Mouse (Mus musculus): ENCODE results near the gene Ascl5. TPM values are rescaled to one million over a fixed set of nuclear protein-coding genes. Genes with fewer than 3 reads are reported as not detected.

Ascl5 gene
- polyA plus RNA-seq, 1 experiment from 2014 or later = not detected

GRCm38 (mm10) chr1:136066621-136067020, 16.0 kb downstream of the Ascl5 start:
- WGBS (ENCODE audit: missing documents) = 27% methylated on average over 1 of the region's 1 CpGs
- Histone ChIP-seq H3K4me3 (ENCODE audit: inconsistent target) (no peak overlapping the region), H3K79me2 (ENCODE audit: inconsistent target) (no peaks in the 10 kb centered on the region), H3K27ac (no peak overlapping the region), H3K36me3 (ENCODE audit: inconsistent target) (no peaks in the 10 kb centered on the region)

- H3K4me3 ChIP-seq (ENCODE audit: inconsistent target) = no peak overlapping the region
- H3K79me2 ChIP-seq (ENCODE audit: inconsistent target) = no peaks in the 10 kb centered on the region
- 66% methylated on average over 3 of the region's 3 CpGs for WGBS (ENCODE audit: missing documents)
- no peaks in the 10 kb centered on the region for H3K36me3 ChIP-seq (ENCODE audit: inconsistent target)
- no peak overlapping the region for H3K27ac ChIP-seq
Measured at GRCm38 (mm10) chr1:136067579-136067978, 17.0 kb downstream of the Ascl5 start.

- Histone ChIP-seq H3K27ac (no peak overlapping the region), H3K79me2 (ENCODE audit: inconsistent target) (no peaks in the 10 kb centered on the region)
- WGBS (ENCODE audit: missing documents) = 0% methylated on average over 3 of the region's 3 CpGs
Measured at GRCm38 (mm10) chr1:136076086-136076485, 25.5 kb downstream of the Ascl5 start.

GRCm38 (mm10) chr1:136077656-136078055, 27.1 kb downstream of the Ascl5 start:
- WGBS (ENCODE audit: missing documents) = 57% methylated on average over 4 of the region's 4 CpGs
- H3K36me3 ChIP-seq (ENCODE audit: inconsistent target) = no peaks in the 10 kb centered on the region
- no peaks in the 10 kb centered on the region for H3K79me2 ChIP-seq (ENCODE audit: inconsistent target)
- H3K27ac ChIP-seq = no peak overlapping the region
- no peak overlapping the region for H3K4me3 ChIP-seq (ENCODE audit: inconsistent target)

More at GRCm38 (mm10) chr1:136076086-136076485, 25.5 kb downstream of the Ascl5 start:
- no peak overlapping the region for H3K4me3 ChIP-seq (ENCODE audit: inconsistent target)
- no peaks in the 10 kb centered on the region for H3K36me3 ChIP-seq (ENCODE audit: inconsistent target)

- no peak overlapping the region for H3K27ac ChIP-seq
- H3K4me3 ChIP-seq (ENCODE audit: inconsistent target) = no peak overlapping the region
- H3K36me3 ChIP-seq (ENCODE audit: inconsistent target) = no peaks in the 10 kb centered on the region
- H3K79me2 ChIP-seq (ENCODE audit: inconsistent target) = no peaks in the 10 kb centered on the region
- 100% methylated on average over 1 of the region's 1 CpGs for WGBS (ENCODE audit: missing documents)
Measured at GRCm38 (mm10) chr1:136081161-136081560, 30.6 kb downstream of the Ascl5 start.

- H3K27ac ChIP-seq = no peak overlapping the region
- H3K36me3 ChIP-seq (ENCODE audit: inconsistent target) = no peaks in the 10 kb centered on the region
- WGBS (ENCODE audit: missing documents) = 91% methylated on average over 3 of the region's 3 CpGs
- no peaks in the 10 kb centered on the region for H3K79me2 ChIP-seq (ENCODE audit: inconsistent target)
- no peak overlapping the region for H3K4me3 ChIP-seq (ENCODE audit: inconsistent target)
Measured at GRCm38 (mm10) chr1:136085988-136086685, 35.5 kb downstream of the Ascl5 start.

- Histone ChIP-seq H3K27ac (no peak overlapping the region), H3K4me3 (ENCODE audit: inconsistent target) (no peak overlapping the region), H3K79me2 (ENCODE audit: inconsistent target) (no peaks in the 10 kb centered on the region), H3K36me3 (ENCODE audit: inconsistent target) (no peaks in the 10 kb centered on the region)
- 80% methylated on average over 9 of the region's 9 CpGs for WGBS (ENCODE audit: missing documents)
Measured at GRCm38 (mm10) chr1:136089368-136090165, 39.0 kb downstream of the Ascl5 start.

GRCm38 (mm10) chr1:136093726-136094125, 43.1 kb downstream of the Ascl5 start:
- H3K36me3 ChIP-seq (ENCODE audit: inconsistent target) = no peaks in the 10 kb centered on the region
- H3K4me3 ChIP-seq (ENCODE audit: inconsistent target) = no peak overlapping the region
- no peaks in the 10 kb centered on the region for H3K79me2 ChIP-seq (ENCODE audit: inconsistent target)
- WGBS (ENCODE audit: missing documents) = 88% methylated on average over 3 of the region's 3 CpGs
- H3K27ac ChIP-seq = no peak overlapping the region

GRCm38 (mm10) chr1:136094807-136095206, 44.2 kb downstream of the Ascl5 start:
- no peak overlapping the region for H3K27ac ChIP-seq
- H3K4me3 ChIP-seq (ENCODE audit: inconsistent target) = no peak overlapping the region
- WGBS (ENCODE audit: missing documents) = 97% methylated on average over 5 of the region's 5 CpGs
- H3K36me3 ChIP-seq (ENCODE audit: inconsistent target) = no peaks in the 10 kb centered on the region
- no peaks in the 10 kb centered on the region for H3K79me2 ChIP-seq (ENCODE audit: inconsistent target)

Other genes starting within 250 kb of the Ascl5 start
- gene Lad1, start 232.2 kb upstream of the Ascl5 start, polyA plus RNA-seq (2018) = 0.30 to 0.49 TPM (median 0.36 TPM) in 3 replicates
- gene Tnnt2, start 214.4 kb upstream of the Ascl5 start, polyA plus RNA-seq (2018) = not detected in 3 replicates
- gene Pkp1, start 131.6 kb upstream of the Ascl5 start, polyA plus RNA-seq (2018) = not detected in 3 replicates
- gene Igfn1, start 44.5 kb upstream of the Ascl5 start, polyA plus RNA-seq (2018) = not detected in 3 replicates
- 10.4 to 13.9 TPM (median 11.0 TPM) in 3 replicates for gene Tmem9, start 42.7 kb upstream of the Ascl5 start, polyA plus RNA-seq (2018)
- gene Cacna1s, start 1.9 kb downstream of the Ascl5 start, polyA plus RNA-seq (2018) = not detected in 3 replicates
- gene Kif21b, start 80.6 kb downstream of the Ascl5 start, polyA plus RNA-seq (2018) = 7.3 to 9.8 TPM (median 9.5 TPM) in 3 replicates
- not detected in 3 replicates for gene Mroh3, start 162.0 kb downstream of the Ascl5 start, polyA plus RNA-seq (2018)
- gene Inava, start 183.5 kb downstream of the Ascl5 start, polyA plus RNA-seq (2018) = not detected in 3 replicates
- not detected in 3 replicates for gene Gpr25, start 210.1 kb downstream of the Ascl5 start, polyA plus RNA-seq (2018)

Measured in macrophage (primary cell).